Mouse (Mus musculus) left cerebral cortex, adult 18-20 months (tissue): ENCODE results near the gene Rtkn2. TPM values are rescaled to one million over a fixed set of nuclear protein-coding genes. Genes with fewer than 3 reads are reported as not detected.
"Not testable (repeated sequence)": the region's sequence is repeated elsewhere in the genome, so short reads cannot be mapped to it uniquely, and the experiment has no call there.

Source experiments
- DNase-seq, 2 experiments: peaks; one replicate each; pipeline ENCODE4 v3.0.0; 2021 to 2022; ENCODE audit warnings: low spot score in 2 of 2, mixed read lengths in 1 of 2
- total RNA-seq, 2 experiments: library from RNA; stranded (reverse); gene quantifications; 2 replicates each; pipeline ENCODE4 v1.2.3; 2021

Rtkn2 gene
- total RNA-seq, 2 experiments from 2014 or later = 4.1 to 4.8 TPM

- DNase-seq = no peak
These were observed 94.9 kb downstream of the Rtkn2 start for GRCm38 (mm10) chr10:68074291-68074690.

- no peak for DNase-seq
These were observed 95.8 kb downstream of the Rtkn2 start for GRCm38 (mm10) chr10:68075181-68075580.

GRCm38 (mm10) chr10:68078708-68079107 is 99.3 kb downstream of the Rtkn2 start:
- no peak for DNase-seq

GRCm38 (mm10) chr10:68079910-68080670 is 100.7 kb downstream of the Rtkn2 start:
- DNase-seq = no peak

GRCm38 (mm10) chr10:68081712-68082111 is 102.3 kb downstream of the Rtkn2 start:
- no peak for DNase-seq

GRCm38 (mm10) chr10:68085574-68085973 is 106.2 kb downstream of the Rtkn2 start:
- no peak for DNase-seq

- no peak for DNase-seq
These were observed 107.6 kb downstream of the Rtkn2 start for GRCm38 (mm10) chr10:68086973-68087372.

GRCm38 (mm10) chr10:68087722-68088121 is 108.4 kb downstream of the Rtkn2 start:
- no peak for DNase-seq

- DNase-seq = no peak
These were observed 110.2 kb downstream of the Rtkn2 start for GRCm38 (mm10) chr10:68089435-68090196.

- no peak for DNase-seq
These were observed 110.8 kb downstream of the Rtkn2 start for GRCm38 (mm10) chr10:68090197-68090535.

GRCm38 (mm10) chr10:68090544-68090943 is 111.2 kb downstream of the Rtkn2 start:
- no peak for DNase-seq

GRCm38 (mm10) chr10:68091011-68091410 is 111.6 kb downstream of the Rtkn2 start:
- no peak for DNase-seq

- no peak for DNase-seq
These were observed 112.5 kb downstream of the Rtkn2 start for GRCm38 (mm10) chr10:68091840-68092239.

GRCm38 (mm10) chr10:68093496-68093895 is 114.1 kb downstream of the Rtkn2 start:
- DNase-seq = no peak

GRCm38 (mm10) chr10:68095136-68095535 is 115.8 kb downstream of the Rtkn2 start:
- no peak for DNase-seq

- DNase-seq = no peak
These were observed 117.0 kb downstream of the Rtkn2 start for GRCm38 (mm10) chr10:68096395-68096794.

GRCm38 (mm10) chr10:68097821-68098675 is 118.7 kb downstream of the Rtkn2 start:
- DNase-seq = no peak

- not testable (repeated sequence) for DNase-seq
These were observed 120.4 kb downstream of the Rtkn2 start for GRCm38 (mm10) chr10:68099801-68100200.

GRCm38 (mm10) chr10:68100506-68100905 is 121.1 kb downstream of the Rtkn2 start:
- no peak for DNase-seq

GRCm38 (mm10) chr10:68101251-68101650 is 121.9 kb downstream of the Rtkn2 start:
- DNase-seq = no peak

- DNase-seq = no peak
These were observed 123.2 kb downstream of the Rtkn2 start for GRCm38 (mm10) chr10:68102566-68102965.
